Mouse (Mus musculus) thymus, adult 2 months (tissue): Measurements from ENCODE around the gene Actl11. TPM values are rescaled to one million over a fixed set of nuclear protein-coding genes. Genes with fewer than 3 reads are reported as not detected.
A peak's percentile ranks its signal among the peaks of the same experiment; 100 is the strongest.

Experiments
- DNase-seq: peaks from one replicate; pipeline ENCODE4 v3.0.0; 2021
- H3K27ac ChIP-seq: fragments of 200-500 bp; 2 replicates; pipeline ENCODE4 v1.5.1; 2012; ENCODE audit warnings: low read length, control low read depth; ENCODE audit not compliant: control insufficient read depth, insufficient read depth
- H3K27me3 ChIP-seq: fragments of 200-500 bp; 2 replicates; pipeline ENCODE4 v1.6.1; 2012; ENCODE audit warnings: mild to moderate bottlenecking, low read length, moderate library complexity, mixed read lengths; ENCODE audit not compliant: control insufficient read depth, insufficient read depth
- H3K36me3 ChIP-seq: fragments of 200-500 bp; 2 replicates; pipeline ENCODE4 v1.6.1; 2012; ENCODE audit warnings: mild to moderate bottlenecking, low read length, moderate library complexity; ENCODE audit not compliant: control insufficient read depth, insufficient read depth
- H3K4me1 ChIP-seq: fragments of 200-500 bp; replicated peaks from 2 replicates; pipeline ENCODE4 v1.6.1; 2012; ENCODE audit warnings: low read length; ENCODE audit not compliant: control insufficient read depth, insufficient read depth
- H3K4me3 ChIP-seq: fragments of 200-500 bp; 2 replicates; pipeline ENCODE4 v1.5.1; 2012; ENCODE audit warnings: mild to moderate bottlenecking, low read length, control low read depth, moderate library complexity; ENCODE audit not compliant: control insufficient read depth, insufficient read depth
- CTCF ChIP-seq: fragments of 200-500 bp; IDR thresholded peaks from 2 replicates; pipeline ENCODE4 v1.5.1; 2012; ENCODE audit warnings: mild to moderate bottlenecking, control low read depth, low read length, moderate library complexity, borderline replicate concordance; ENCODE audit not compliant: control insufficient read depth, poor library complexity, insufficient read depth; ENCODE audit errors: extremely low read depth
- POLR2A ChIP-seq: fragments of 200-500 bp; IDR thresholded peaks from 2 replicates; pipeline ENCODE4 v1.6.1; 2012; ENCODE audit warnings: mild to moderate bottlenecking, low read length, control low read depth, moderate library complexity; ENCODE audit not compliant: control insufficient read depth, poor library complexity, insufficient read depth; ENCODE audit errors: extremely low read depth
- WGBS: fragments of 180-500 bp; shearing (Covaris S2); methylation state at CpG from one replicate; pipeline ENCODE4 v1.1.7; 2018; 5-methylcytosine and 5-hydroxymethylcytosine counted together
- polyA plus RNA-seq: library from polyadenylated mRNA; depleted of rRNA; stranded (reverse); fragments of >200 nt; gene quantifications from 2 replicates; pipeline ENCODE4 v1.2.3, GENCODE M21; 2012

Actl11 gene
- polyA plus RNA-seq, 1 experiment, result 0.11 TPM

DNA sequence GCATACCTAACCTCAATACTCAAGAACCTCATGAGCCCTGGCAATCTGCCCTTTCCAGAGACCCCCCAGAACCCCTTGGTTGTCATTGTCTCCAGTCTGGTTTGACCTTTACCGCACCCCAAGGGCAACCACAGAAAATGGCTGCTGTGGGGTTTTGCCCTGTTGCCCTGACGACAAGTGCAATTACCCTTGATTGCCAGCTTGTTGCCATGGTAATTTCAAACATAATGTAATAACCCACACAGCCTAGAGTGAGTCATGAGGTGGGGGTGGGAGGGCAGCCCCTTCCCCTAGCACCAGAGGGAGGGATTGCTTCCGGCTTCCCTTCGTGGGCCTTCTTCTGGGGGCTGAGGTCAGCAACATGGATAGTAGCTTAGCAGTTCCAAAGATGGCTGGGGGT, 4.0 kb downstream of the Actl11 start:
- no peak for DNase-seq
- no peak overlapping the region for H3K27ac ChIP-seq
- no peak overlapping the region for H3K4me3 ChIP-seq
- no peak for TF ChIP-seq CTCF
- no peak for TF ChIP-seq POLR2A
- no peaks in the 10 kb centered on the region for H3K27me3 ChIP-seq
- no peaks in the 10 kb centered on the region for H3K36me3 ChIP-seq
- WGBS, result 95% methylated on average over 4 of the region's 4 CpGs
- H3K4me1 ChIP-seq, result peaks cover 16% of the 10 kb centered on the region

DNA sequence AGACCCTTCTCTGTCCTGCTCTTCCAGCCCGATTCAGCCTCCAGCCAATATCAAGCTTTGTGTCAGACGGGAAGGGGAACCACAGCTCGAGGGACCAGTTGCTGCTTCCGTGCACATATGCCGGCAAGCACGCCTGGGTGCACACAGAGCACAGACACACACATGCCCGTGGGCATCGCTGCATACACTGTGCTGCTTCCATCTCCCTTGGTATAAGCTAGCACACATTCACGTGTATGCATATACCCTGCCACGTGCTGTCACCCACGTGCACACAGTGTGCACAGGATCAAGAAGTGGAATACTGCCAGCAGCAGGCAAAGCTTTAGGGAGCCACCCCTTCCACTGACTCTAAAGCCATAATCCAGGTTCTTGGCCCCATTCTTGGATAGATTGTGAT, 5.9 kb downstream of the Actl11 start:
- no peak for TF ChIP-seq CTCF
- Histone ChIP-seq H3K27ac (no peak overlapping the region), H3K4me1 (peaks cover 16% of the 10 kb centered on the region), H3K4me3 (no peak overlapping the region), H3K36me3 (no peaks in the 10 kb centered on the region), H3K27me3 (no peaks in the 10 kb centered on the region)
- WGBS, result 93% methylated on average over 11 of the region's 11 CpGs
- DNase-seq, result no peak

DNA sequence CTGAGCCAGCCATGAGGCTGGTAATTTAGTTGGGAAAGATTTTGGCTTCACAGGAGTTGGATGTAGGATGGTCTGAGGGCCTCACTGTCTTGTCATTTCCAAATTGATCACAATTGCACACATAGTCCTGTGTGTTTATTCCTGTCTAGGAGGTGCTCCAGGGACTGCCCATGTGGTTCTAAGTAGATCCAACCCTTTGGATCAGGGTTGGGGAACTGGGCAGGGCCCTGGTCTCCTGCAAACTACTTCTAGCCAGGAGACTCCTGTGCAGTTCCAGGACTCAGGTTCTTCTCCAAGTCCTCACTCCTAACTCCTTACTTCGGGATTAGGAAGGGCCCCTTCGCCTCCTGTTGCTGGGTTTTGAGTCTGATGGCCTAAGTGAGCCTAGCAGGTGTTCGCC, 7.1 kb downstream of the Actl11 start, which contains the start of gene Camkv:
Camkv (plus strand) TSS at position 301 of the 400 bp plus-strand sequence.
- WGBS, result 14% methylated on average over 3 of the region's 3 CpGs
- no peak for TF ChIP-seq POLR2A
- TF ChIP-seq CTCF, result no peak

DNA sequence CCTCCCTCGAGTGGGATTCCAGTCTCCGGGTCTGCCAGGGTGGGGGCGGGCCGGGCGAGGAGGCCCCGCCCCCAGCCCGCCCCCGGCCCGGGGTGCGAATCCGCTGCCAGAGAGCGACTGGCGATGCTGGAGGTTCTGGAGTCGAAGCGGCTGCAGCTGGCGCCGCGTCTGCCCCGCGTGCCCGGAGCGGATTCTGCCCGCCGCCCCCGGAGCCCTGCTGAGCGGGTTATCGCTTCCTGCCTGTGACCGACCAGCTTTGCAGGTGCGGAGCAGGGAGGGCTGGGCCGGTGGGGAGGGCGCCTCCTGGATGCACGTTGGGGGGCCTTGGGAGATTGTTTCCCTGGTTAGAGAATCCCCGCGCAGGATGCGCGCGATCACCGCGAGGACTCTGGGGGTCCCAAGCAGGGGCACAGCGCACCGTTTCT, 7.5 kb downstream of the Actl11 start:
- under 1% methylated on average over 41 of the region's 41 CpGs for WGBS
- peak overlapping the region; percentile 41 for H3K4me3 ChIP-seq
- no peaks in the 10 kb centered on the region for H3K36me3 ChIP-seq
- 0 out of 2 replicates have a peak, but pooled peaks have one; percentile 58 for TF ChIP-seq POLR2A
- TF ChIP-seq CTCF, result no peak
- peak overlapping the region; percentile 17; the same call in 1 of the 2 replicates for H3K27ac ChIP-seq
- DNase-seq, result peak; percentile 85
- H3K4me1 ChIP-seq, result peaks cover 16% of the 10 kb centered on the region
- H3K27me3 ChIP-seq, result no peaks in the 10 kb centered on the region

More for the DNA sequence above, 7.1 kb downstream of the Actl11 start, which contains the start of gene Camkv:
- no peaks in the 10 kb centered on the region for H3K36me3 ChIP-seq
- no peak for DNase-seq
- H3K4me1 ChIP-seq, result peaks cover 16% of the 10 kb centered on the region
- no peaks in the 10 kb centered on the region for H3K27me3 ChIP-seq
- H3K27ac ChIP-seq, result peak within 1 kb of the TSS; percentile 17; the same call in 1 of the 2 replicates
- peak within 1 kb of the TSS; percentile 41 for H3K4me3 ChIP-seq

DNA sequence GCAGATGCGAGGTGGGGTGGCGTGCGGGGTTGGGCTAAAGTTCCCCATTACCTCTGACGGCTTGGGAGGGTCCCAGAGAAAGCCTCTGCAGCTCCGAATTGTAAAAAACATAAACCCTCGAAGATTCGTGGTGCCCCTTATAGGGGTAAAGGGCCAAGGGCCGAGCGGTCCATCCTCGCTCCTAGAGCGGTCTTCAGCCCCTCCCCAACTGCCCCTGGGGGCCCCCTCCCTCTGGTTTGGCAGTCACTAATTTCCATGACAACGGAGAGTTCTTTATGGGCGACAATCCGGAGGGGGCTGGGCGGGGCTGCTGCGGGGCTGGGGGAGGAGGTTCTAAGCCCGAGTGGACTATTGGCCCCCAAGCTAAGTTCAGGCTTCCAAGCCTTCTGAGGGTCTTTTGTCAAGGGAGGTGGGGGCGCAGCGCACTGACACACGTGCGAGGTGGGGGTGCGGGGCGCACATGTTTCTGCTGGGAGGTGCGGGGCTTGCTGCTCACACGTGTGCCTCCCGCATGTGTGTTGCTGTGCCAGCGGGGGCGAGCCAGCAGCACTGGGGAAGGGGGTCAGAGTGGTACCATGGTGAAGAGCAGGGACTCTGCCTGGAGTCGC, 8.1 kb downstream of the Actl11 start:
- no peaks in the 10 kb centered on the region for H3K27me3 ChIP-seq
- peak; percentile 18 for DNase-seq
- WGBS, result 11% methylated on average over 29 of the region's 29 CpGs

DNA sequence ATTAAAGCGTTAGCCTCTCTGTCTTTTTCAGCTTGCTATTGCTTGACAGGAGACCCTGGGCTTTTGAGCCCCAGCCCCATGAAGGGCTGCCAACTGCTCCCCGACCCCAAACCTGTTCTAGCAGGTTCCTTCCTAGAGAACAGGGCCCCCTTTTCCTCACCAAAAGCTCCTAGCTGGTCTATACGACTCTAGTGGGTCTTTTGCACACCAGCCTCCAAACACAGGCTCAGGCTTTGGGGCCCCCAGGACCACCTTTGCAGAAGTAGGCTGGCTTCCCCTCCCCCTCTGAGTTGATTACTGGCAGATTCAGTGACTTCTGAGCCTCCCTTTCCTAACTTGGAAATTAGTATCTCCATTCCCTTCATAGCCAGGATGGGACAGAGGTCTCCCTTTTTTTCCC, 8.6 kb downstream of the Actl11 start:
- no peak for TF ChIP-seq POLR2A
- TF ChIP-seq CTCF, result no peak
- Histone ChIP-seq H3K27ac (no peak overlapping the region; the same call in 1 of the 2 replicates), H3K4me3 (no peak overlapping the region), H3K36me3 (no peaks in the 10 kb centered on the region), H3K4me1 (peaks cover 16% of the 10 kb centered on the region), H3K27me3 (no peaks in the 10 kb centered on the region)
- WGBS, result 48% methylated on average over 3 of the region's 3 CpGs
- no peak for DNase-seq

More for the DNA sequence above, 8.1 kb downstream of the Actl11 start:
- no peak for TF ChIP-seq CTCF
- TF ChIP-seq POLR2A, result no peak
- no peaks in the 10 kb centered on the region for H3K36me3 ChIP-seq
- H3K4me3 ChIP-seq, result peak overlapping the region; percentile 41
- H3K4me1 ChIP-seq, result peaks cover 16% of the 10 kb centered on the region
- peak overlapping the region; percentile 17; the same call in 1 of the 2 replicates for H3K27ac ChIP-seq
